Mouse (Mus musculus) midbrain, postnatal 0 days (tissue): Measurements from ENCODE around the gene Rnaseh2a. TPM values are rescaled to one million over a fixed set of nuclear protein-coding genes. Genes with fewer than 3 reads are reported as not detected.

Source experiments
- ATAC-seq: fragments of 200-750 bp; cut with Nextera tagmentation; 2 replicates; pipeline ENCODE4 v1.8.0; 2017; ENCODE audit warnings: moderate number of reproducible peaks, mild to moderate bottlenecking, moderate TSS enrichment, moderate library complexity; ENCODE audit not compliant: low FRiP score
- DNase-seq: peaks from one replicate; pipeline ENCODE4 v3.0.0-alpha.2; 2015; ENCODE audit warnings: low spot score
- H3K27ac ChIP-seq: fragments of 300-500 bp; sonication (generic); 2 replicates; pipeline ENCODE4 v1.5.1; 2014; ENCODE audit warnings: low read depth, mild to moderate bottlenecking, low read length, mixed read lengths
- H3K27me3 ChIP-seq: fragments of 300-500 bp; sonication (generic); 2 replicates; pipeline ENCODE4 v1.6.1; 2014; ENCODE audit warnings: low read length, control low read depth, mixed read lengths; ENCODE audit not compliant: insufficient read depth
- H3K36me3 ChIP-seq: fragments of 300-500 bp; sonication (generic); 2 replicates; pipeline ENCODE4 v1.6.1; 2014; ENCODE audit warnings: low read length, control low read depth, mixed read lengths; ENCODE audit not compliant: insufficient read depth
- H3K4me1 ChIP-seq: fragments of 300-500 bp; sonication (generic); 2 replicates; pipeline ENCODE4 v1.6.1; 2014; ENCODE audit warnings: mild to moderate bottlenecking, control low read depth, antibody characterized with exemption, low read length, mixed read lengths; ENCODE audit not compliant: insufficient read depth
- H3K4me2 ChIP-seq: fragments of 300-500 bp; sonication (generic); 2 replicates; pipeline ENCODE4 v1.6.1; 2014; ENCODE audit warnings: low read depth, mild to moderate bottlenecking, low read length, mixed read lengths; ENCODE audit not compliant: poor library complexity, severe bottlenecking
- H3K4me3 ChIP-seq: fragments of 300-500 bp; sonication (generic); 2 replicates; pipeline ENCODE4 v1.5.1; 2014; ENCODE audit warnings: low read depth, mild to moderate bottlenecking, low read length, moderate library complexity
- H3K9ac ChIP-seq: fragments of 300-500 bp; sonication (generic); replicated peaks from 2 replicates; pipeline ENCODE4 v1.6.1; 2014; ENCODE audit warnings: mild to moderate bottlenecking, low read length, moderate library complexity, mixed read lengths; ENCODE audit not compliant: poor library complexity, severe bottlenecking
- H3K9me3 ChIP-seq: fragments of 300-500 bp; sonication (generic); 2 replicates; pipeline ENCODE4 v1.6.1; 2016; ENCODE audit warnings: low read length, control low read depth
- CTCF ChIP-seq: IDR thresholded peaks from 2 replicates; pipeline ENCODE4 v1.5.1; 2016; ENCODE audit warnings: antibody characterized with exemption, mild to moderate bottlenecking
- WGBS: fragments of 180-500 bp; shearing (Covaris S2); extraction: QIAGEN DNeasy Blood & Tissue Kit; methylation state at CpG from one replicate; pipeline ENCODE4 v1.1.7; 2014; 5-methylcytosine and 5-hydroxymethylcytosine counted together
- polyA plus RNA-seq: library from polyadenylated mRNA; unstranded; fragments of >200 nt; fragmentation: Nextera tagmentation; extraction: Ambion mirVana; gene quantifications from 2 replicates; pipeline ENCODE4 v1.2.1, GENCODE M21; 2015
- total RNA-seq: library from RNA; depleted of rRNA; stranded (reverse); fragments of >200 nt; gene quantifications from 2 replicates; pipeline ENCODE4 v1.2.3, GENCODE M21; 2014

The Rnaseh2a gene
- total and polyA plus RNA-seq, 2 experiments from 2014 or later, result 36.5 to 48.9 TPM

DNA sequence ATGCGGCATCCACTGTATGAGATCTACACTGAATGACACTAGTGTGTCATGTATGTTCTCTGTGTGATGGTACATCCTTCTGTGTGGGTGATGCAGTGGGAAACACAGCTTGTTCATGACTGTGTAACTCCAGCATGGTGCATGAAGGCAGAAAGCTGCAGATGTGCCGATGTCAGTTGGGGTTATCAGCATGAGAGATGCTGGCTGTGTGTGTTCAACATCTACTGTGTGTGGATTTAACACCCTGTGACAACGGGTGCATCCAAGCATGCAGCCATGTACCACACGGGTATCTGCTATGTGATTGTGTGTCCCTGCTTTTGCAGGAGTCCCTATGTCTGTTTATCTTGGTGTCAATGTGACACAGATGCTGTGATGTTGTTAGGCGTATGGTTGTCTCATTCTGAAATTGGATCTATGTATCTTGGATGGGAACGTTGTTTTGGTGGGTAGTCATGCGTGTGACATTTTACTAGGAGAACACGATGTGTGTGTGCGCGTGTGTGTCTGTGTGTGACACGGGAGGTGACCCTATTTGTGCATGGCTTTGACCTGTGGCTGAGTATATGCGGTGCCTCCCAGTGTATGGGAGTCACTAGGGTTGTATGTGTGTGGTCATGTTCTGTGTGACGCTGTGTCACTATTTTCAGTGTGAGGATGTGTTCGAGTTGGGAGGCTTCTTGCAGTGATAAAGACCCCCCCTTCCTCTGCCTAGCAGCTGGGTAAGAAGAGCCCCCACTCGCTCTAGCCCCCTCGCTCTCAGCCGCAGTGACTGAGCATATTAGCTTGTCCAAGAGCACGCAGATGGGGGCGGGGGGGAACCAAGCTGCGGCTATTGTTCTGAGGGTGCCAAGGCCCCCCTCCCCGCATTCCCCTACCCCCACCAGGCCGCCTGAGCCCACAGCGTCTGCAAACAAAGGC lies 33.3 kb downstream of the Rnaseh2a start:
- no peaks in the 10 kb centered on the region for H3K27me3 ChIP-seq
- DNase-seq (peak; percentile 49), ATAC-seq (peak; percentile 62)
- no peaks in the 10 kb centered on the region for H3K9me3 ChIP-seq
- peaks cover 5% of the 10 kb centered on the region for H3K4me1 ChIP-seq
- H3K27ac ChIP-seq, result peak overlapping the region; percentile 97
- H3K9ac ChIP-seq, result peak overlapping the region; percentile 99
- H3K4me3 ChIP-seq, result peak overlapping the region; percentile 93
- H3K4me2 ChIP-seq, result peak overlapping the region; percentile 93
- WGBS, result 8% methylated on average over 23 of the region's 23 CpGs
- peaks cover 2% of the 10 kb centered on the region; the same call in 1 of the 2 replicates for H3K36me3 ChIP-seq
- TF ChIP-seq CTCF, result no peak

GRCm38 (mm10) chr8:84935489-84935888 lies 34.1 kb downstream of the Rnaseh2a start:
- Histone ChIP-seq H3K4me2 (peak overlapping the region; percentile 93), H3K27me3 (no peaks in the 10 kb centered on the region), H3K36me3 (peaks cover 5% of the 10 kb centered on the region), H3K4me1 (peaks cover 5% of the 10 kb centered on the region), H3K9me3 (no peaks in the 10 kb centered on the region), H3K4me3 (peak overlapping the region; percentile 93), H3K27ac (peak overlapping the region; percentile 97), H3K9ac (peak overlapping the region; percentile 99)
- no peak for TF ChIP-seq CTCF
- no peak for ATAC-seq
- 7% methylated on average over 14 of the region's 14 CpGs for WGBS
- DNase-seq, result no peak

DNA sequence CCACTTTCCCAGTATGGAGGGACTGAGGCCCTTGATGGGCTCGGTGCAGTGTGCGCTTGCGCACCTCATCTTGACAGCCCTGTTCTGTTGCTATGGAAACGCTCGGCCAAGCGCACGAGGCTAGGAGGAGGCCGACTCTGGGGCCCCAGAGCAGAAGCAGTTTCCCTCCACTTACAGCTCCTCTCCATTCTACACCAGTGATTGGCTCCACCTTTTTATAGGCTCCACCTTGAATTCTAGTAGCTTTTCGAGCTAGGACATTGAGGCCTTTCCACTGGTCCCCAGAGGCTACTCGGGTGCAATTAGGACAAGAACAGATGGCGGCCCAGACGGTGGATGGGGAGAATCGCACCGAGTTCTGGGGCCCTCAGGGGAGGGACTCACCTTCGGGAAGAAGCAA lies 34.7 kb downstream of the Rnaseh2a start:
- peaks cover 5% of the 10 kb centered on the region for H3K4me1 ChIP-seq
- peak overlapping the region; percentile 93 for H3K4me2 ChIP-seq
- DNase-seq, result peak; percentile 94
- H3K4me3 ChIP-seq, result peak overlapping the region; percentile 93
- TF ChIP-seq CTCF, result no peak
- WGBS, result 3% methylated on average over 15 of the region's 15 CpGs
- H3K36me3 ChIP-seq, result peaks cover 11% of the 10 kb centered on the region
- peak; percentile 63 for ATAC-seq
- no peaks in the 10 kb centered on the region for H3K27me3 ChIP-seq
- H3K9ac ChIP-seq, result peak overlapping the region; percentile 99
- H3K9me3 ChIP-seq, result no peaks in the 10 kb centered on the region
- peak overlapping the region; percentile 97 for H3K27ac ChIP-seq

GRCm38 (mm10) chr8:84933767-84934559 lies 35.6 kb downstream of the Rnaseh2a start:
- DNase-seq, result no peak
- no peak for TF ChIP-seq CTCF

DNA sequence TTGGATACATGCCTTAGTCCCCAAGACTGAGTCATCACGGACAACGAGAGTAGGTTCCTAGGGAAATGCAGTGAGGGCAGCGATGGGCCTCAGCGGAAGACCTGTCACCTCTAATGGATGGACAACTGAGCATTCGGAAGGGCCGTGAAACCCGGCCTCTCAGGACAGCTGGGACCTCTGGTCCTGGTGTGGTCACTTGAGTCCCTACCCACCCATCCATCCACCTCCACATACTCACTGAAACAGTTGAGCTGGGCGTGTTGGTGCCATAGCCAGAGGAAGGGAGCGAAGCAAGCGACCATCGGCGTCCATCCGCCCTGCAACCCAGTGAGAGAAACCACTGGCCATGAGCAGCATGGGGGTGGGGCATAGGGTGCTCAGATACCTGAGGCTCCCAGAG lies 39.0 kb downstream of the Rnaseh2a start:
- ATAC-seq (no peak), DNase-seq (no peak)
- TF ChIP-seq CTCF, result no peak
- H3K36me3 ChIP-seq, result peaks cover 21% of the 10 kb centered on the region
- H3K9ac ChIP-seq, result 0 out of 2 replicates have a peak overlapping the region, but pooled peaks have one; percentile 19
- peaks cover 5% of the 10 kb centered on the region for H3K4me1 ChIP-seq
- H3K9me3 ChIP-seq, result no peaks in the 10 kb centered on the region
- no peaks in the 10 kb centered on the region for H3K27me3 ChIP-seq
- no peak overlapping the region for H3K4me2 ChIP-seq
- no peak overlapping the region for H3K27ac ChIP-seq
- 92% methylated on average over 13 of the region's 13 CpGs for WGBS
- no peak overlapping the region for H3K4me3 ChIP-seq

More at GRCm38 (mm10) chr8:84933767-84934559, 35.6 kb downstream of the Rnaseh2a start:
- Histone ChIP-seq H3K36me3 (peaks cover 12% of the 10 kb centered on the region), H3K9me3 (no peaks in the 10 kb centered on the region), H3K4me3 (peak overlapping the region; percentile 93; the same call in 1 of the 2 replicates), H3K27ac (no peak overlapping the region), H3K4me1 (peaks cover 5% of the 10 kb centered on the region), H3K27me3 (no peaks in the 10 kb centered on the region), H3K4me2 (peak overlapping the region; percentile 93), H3K9ac (no peak overlapping the region)
- ATAC-seq, result no peak
- WGBS, result 82% methylated on average over 16 of the region's 16 CpGs
